Comparison of ENCODE assay signal across 10 mouse cellular contexts in the genomic region with DNA sequence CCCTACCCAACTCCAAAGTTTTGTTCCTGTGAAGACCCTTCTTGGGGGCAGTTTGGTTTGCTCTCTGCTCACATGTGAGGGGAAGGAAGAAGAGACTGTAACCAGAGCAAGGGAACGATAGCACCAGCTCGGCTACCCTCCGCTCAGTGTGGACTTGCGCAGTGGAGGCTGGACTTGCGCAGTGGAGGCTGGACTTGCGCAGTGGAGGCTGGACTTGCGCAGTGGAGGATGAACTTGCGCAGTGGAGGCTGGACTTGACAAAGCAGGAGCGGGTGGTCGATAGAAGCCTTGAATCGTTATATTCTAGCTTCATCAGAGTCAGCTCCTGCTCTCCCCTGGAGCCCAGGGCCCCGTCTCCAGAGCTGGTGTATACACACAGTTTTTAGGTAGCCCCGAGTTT. TPM values are rescaled to one million over a fixed set of nuclear protein-coding genes. Genes with fewer than 3 reads are reported as not detected.
DNase-seq lines count a peak whose midpoint lies in the region; ATAC-seq and TF ChIP-seq lines count a peak whose summit lies in the region.
"Had no signal": no experiment of that assay in that cellular context is flagged by ENCODE, and none has a peak within 500 bp of the region (broad histone marks: within the 10 kb centered on the region; RNA-seq: fewer than 3 reads in every experiment).

No protein-coding gene starts in this region.

- H3K27me3 ChIP-seq in heart, embryonic 13.5 days (replicated peaks) = no peaks in the 10 kb centered on the region
- no peaks in the 10 kb centered on the region for H3K27me3 ChIP-seq in midbrain, embryonic 10.5 days (ENCODE audit: low read depth, poor library complexity, severe bottlenecking)
- no peaks in the 10 kb centered on the region for H3K27me3 ChIP-seq in midbrain, postnatal 0 days (ENCODE audit: insufficient read depth, low read length)
- H3K27me3 ChIP-seq in intestine, embryonic 14.5 days (replicated peaks; ENCODE audit: control insufficient read depth, insufficient read depth, low read length) = no peaks in the 10 kb centered on the region
- H3K27me3 ChIP-seq in stomach, embryonic 15.5 days (replicated peaks) = no peaks in the 10 kb centered on the region

- WGBS in heart, embryonic 13.5 days = 80% methylated on average over 13 of the region's 13 CpGs
- 93% methylated on average over 13 of the region's 13 CpGs for WGBS in midbrain, embryonic 10.5 days
- 94% methylated on average over 13 of the region's 13 CpGs for WGBS in midbrain, postnatal 0 days
- WGBS in intestine, embryonic 14.5 days = 88% methylated on average over 13 of the region's 13 CpGs
- WGBS in stomach, embryonic 15.5 days = 88% methylated on average over 13 of the region's 13 CpGs

- peak overlapping the region; percentile 94 for H3K27ac ChIP-seq in heart, embryonic 13.5 days (replicated peaks)
- H3K27ac ChIP-seq in midbrain, embryonic 10.5 days (replicated peaks) = peak overlapping the region; percentile 10; the same call in 1 of the 2 replicates
- no peak overlapping the region for H3K27ac ChIP-seq in midbrain, postnatal 0 days (ENCODE audit: low read depth, low read length)
- peak overlapping the region; percentile 89 for H3K27ac ChIP-seq in intestine, embryonic 14.5 days (ENCODE audit: low read depth)
- H3K27ac ChIP-seq in stomach, embryonic 15.5 days = peak overlapping the region; percentile 92

- DNase-seq in heart, postnatal 25 days (ENCODE audit: low spot score) = no peak
- no peak for DNase-seq in midbrain, embryonic 10.5 days (ENCODE audit: low spot score)
- no peak for DNase-seq in midbrain, postnatal 0 days (ENCODE audit: low spot score)
- no peak for DNase-seq in intestine, embryonic 14.5 days (ENCODE audit: low spot score)
- no peak for DNase-seq in B cell, adult 2 months
- DNase-seq in frontal cortex, postnatal 14 days (ENCODE audit: low spot score in 2 of 2) = no peak
- DNase-seq: lung, postnatal 14 days had no signal

- no peak for ATAC-seq in heart, embryonic 13.5 days (ENCODE audit: extremely low read depth, insufficient number of reproducible peaks, low FRiP score, low TSS enrichment)
- no peak for ATAC-seq in midbrain, postnatal 0 days (ENCODE audit: low FRiP score)
- ATAC-seq in intestine, embryonic 14.5 days (replicated peaks; ENCODE audit: low FRiP score, low TSS enrichment, low read depth) = no peak
- no peak for ATAC-seq in stomach, embryonic 15.5 days (ENCODE audit: insufficient read depth, low FRiP score, low read depth)

- peaks cover 57% of the 10 kb centered on the region for H3K4me1 ChIP-seq in heart, embryonic 13.5 days
- peaks cover 39% of the 10 kb centered on the region for H3K4me1 ChIP-seq in midbrain, embryonic 10.5 days
- no peaks in the 10 kb centered on the region for H3K4me1 ChIP-seq in midbrain, postnatal 0 days (ENCODE audit: insufficient read depth, low read length)
- peaks cover 46% of the 10 kb centered on the region for H3K4me1 ChIP-seq in intestine, embryonic 14.5 days (replicated peaks; ENCODE audit: control insufficient read depth, insufficient read depth, low read length)
- peaks cover 32% of the 10 kb centered on the region for H3K4me1 ChIP-seq in stomach, embryonic 15.5 days

- no peak overlapping the region for H3K4me2 ChIP-seq in heart, embryonic 13.5 days
- H3K4me2 ChIP-seq in midbrain, postnatal 0 days (ENCODE audit: low read depth, low read length, poor library complexity, severe bottlenecking) = no peak overlapping the region
- H3K4me2 ChIP-seq in intestine, embryonic 14.5 days (ENCODE audit: low read length) = no peak overlapping the region
- H3K4me2 ChIP-seq in stomach, embryonic 15.5 days = no peak overlapping the region

- H3K36me3 ChIP-seq in heart, embryonic 13.5 days = peaks cover 36% of the 10 kb centered on the region
- 0 out of 2 replicates have a peak, but pooled peaks cover 10% of the 10 kb centered on the region for H3K36me3 ChIP-seq in midbrain, embryonic 10.5 days
- no peaks in the 10 kb centered on the region for H3K36me3 ChIP-seq in midbrain, postnatal 0 days (ENCODE audit: insufficient read depth, low read length)
- 0 out of 2 replicates have a peak, but pooled peaks cover 6% of the 10 kb centered on the region for H3K36me3 ChIP-seq in intestine, embryonic 14.5 days (ENCODE audit: control insufficient read depth, insufficient read depth, low read length)
- no peaks in the 10 kb centered on the region for H3K36me3 ChIP-seq in stomach, embryonic 15.5 days

- intact Hi-C loops in heart, postnatal 25 days (cut with DNase I) = no loop called here

- no peak overlapping the region for H3K4me3 ChIP-seq in heart, embryonic 13.5 days
- no peak overlapping the region for H3K4me3 ChIP-seq in midbrain, embryonic 10.5 days
- no peak overlapping the region for H3K4me3 ChIP-seq in midbrain, postnatal 0 days (ENCODE audit: low read depth, low read length)
- no peak overlapping the region for H3K4me3 ChIP-seq in intestine, embryonic 14.5 days (ENCODE audit: low read depth, low read length)
- H3K4me3 ChIP-seq in stomach, embryonic 15.5 days (replicated peaks) = no peak overlapping the region

- no peak overlapping the region for H3K9ac ChIP-seq in heart, embryonic 13.5 days
- no peak overlapping the region for H3K9ac ChIP-seq in midbrain, postnatal 0 days (replicated peaks; ENCODE audit: low read length, poor library complexity, severe bottlenecking)
- no peak overlapping the region for H3K9ac ChIP-seq in intestine, embryonic 14.5 days (ENCODE audit: low read length)
- no peak overlapping the region for H3K9ac ChIP-seq in stomach, embryonic 15.5 days

- H3K9me3 ChIP-seq in heart, embryonic 13.5 days = no peaks in the 10 kb centered on the region
- no peaks in the 10 kb centered on the region for H3K9me3 ChIP-seq in midbrain, embryonic 10.5 days (replicated peaks)
- H3K9me3 ChIP-seq in midbrain, postnatal 0 days (ENCODE audit: low read length) = no peaks in the 10 kb centered on the region
- no peaks in the 10 kb centered on the region for H3K9me3 ChIP-seq in intestine, embryonic 14.5 days (ENCODE audit: control insufficient read depth, low read length)
- H3K9me3 ChIP-seq in stomach, embryonic 15.5 days = no peaks in the 10 kb centered on the region

- TF ChIP-seq CTCF in midbrain, postnatal 0 days (IDR thresholded peaks at IDR 0.05) = no peak

RNA-seq across cellular contexts. Expression of a gene that starts 27.9 kb away (rescaled TPM):
- polyA plus RNA-seq in heart, embryonic 13.5 days (2015; fragmentation: Nextera tagmentation; extraction: Ambion mirVana) = 6.4 and 6.5 TPM in 2 replicates
- total RNA-seq in heart, postnatal 25 days (2021) = 10 to 100 TPM; 18.5 to 23.7 TPM
- 1.5 and 1.7 TPM in 2 replicates for polyA plus RNA-seq in midbrain, embryonic 10.5 days (2016; fragmentation: Nextera tagmentation; extraction: Ambion mirVana)
- 4.0 and 5.0 TPM in 2 replicates for total RNA-seq in midbrain, postnatal 0 days (2014; rRNA removed)
- polyA plus RNA-seq in midbrain, postnatal 0 days (2015; fragmentation: Nextera tagmentation; extraction: Ambion mirVana) = 1.1 and 1.3 TPM in 2 replicates
- polyA plus RNA-seq in intestine, embryonic 14.5 days (2014; fragmentation: Nextera tagmentation; extraction: Ambion mirVana) = 9.9 and 10.7 TPM in 2 replicates
- polyA plus RNA-seq in stomach, embryonic 15.5 days (2015; fragmentation: Nextera tagmentation; extraction: Ambion mirVana) = 5.1 and 5.9 TPM in 2 replicates
- total RNA-seq: monocyte, adult 5-6 weeks had no signal

RNA-seq across cellular contexts. Expression of a gene that starts 43.1 kb away (rescaled TPM):
- polyA plus RNA-seq in heart, embryonic 13.5 days (2015; fragmentation: Nextera tagmentation; extraction: Ambion mirVana) = not detected in 2 replicates
- not detected for total RNA-seq in heart, postnatal 25 days (2021)
- 0.19 TPM in 1 of 2 replicates, not detected in the other for polyA plus RNA-seq in midbrain, embryonic 10.5 days (2016; fragmentation: Nextera tagmentation; extraction: Ambion mirVana)
- not detected in 2 replicates for total RNA-seq in midbrain, postnatal 0 days (2014; rRNA removed)
- polyA plus RNA-seq in midbrain, postnatal 0 days (2015; fragmentation: Nextera tagmentation; extraction: Ambion mirVana) = 0.29 and 0.39 TPM in 2 replicates
- 0.50 and 0.92 TPM in 2 replicates for polyA plus RNA-seq in intestine, embryonic 14.5 days (2014; fragmentation: Nextera tagmentation; extraction: Ambion mirVana)
- 0.18 and 0.44 TPM in 2 replicates for polyA plus RNA-seq in stomach, embryonic 15.5 days (2015; fragmentation: Nextera tagmentation; extraction: Ambion mirVana)
- total RNA-seq: monocyte, adult 5-6 weeks had no signal
